Comparison of ENCODE assay signal across 11 mouse cellular contexts in genomic region chr10:9602845-9603244, GRCm38 (mm10).
DNase-seq lines count a peak whose midpoint lies in the region; ATAC-seq and TF ChIP-seq lines count a peak whose summit lies in the region.
"Had no signal": no experiment of that assay in that cellular context is flagged by ENCODE, and none has a peak within 500 bp of the region (broad histone marks: within the 10 kb centered on the region; RNA-seq: fewer than 3 reads in every experiment).

No protein-coding gene starts in this region.

- 24% methylated on average over 5 of the region's 5 CpGs for WGBS in cerebellum, adult 2 months
- WGBS in heart, embryonic 14.5 days, result 57% methylated on average over 5 of the region's 5 CpGs

- TF ChIP-seq POLR2A in cerebellum, adult 2 months (IDR thresholded peaks at IDR 0.05; ENCODE audit: borderline replicate concordance, insufficient read depth, low read length), result no peak

- peak; percentile 31; the same call in 1 of the 2 replicates for ATAC-seq in heart, embryonic 14.5 days (ENCODE audit: insufficient number of reproducible peaks, insufficient read depth, low FRiP score, low read depth)
- ATAC-seq in megakaryocyte, adult 5-6 weeks (ENCODE audit: poor library complexity, severe bottlenecking), result no peak

- no peaks in the 10 kb centered on the region for H3K4me1 ChIP-seq in cerebellum, adult 2 months (ENCODE audit: control insufficient read depth, insufficient read depth, low read length)
- no peaks in the 10 kb centered on the region for H3K4me1 ChIP-seq in heart, embryonic 14.5 days (ENCODE audit: control insufficient read depth in 2 of 2, insufficient read depth in 2 of 2, low read length in 2 of 2)
- H3K4me1 ChIP-seq: embryonic facial prominence, embryonic 15.5 days; neural tube, embryonic 12.5 days had no signal

- H3K9me3 ChIP-seq in heart, embryonic 14.5 days (ENCODE audit: control insufficient read depth, low read length), result no peaks in the 10 kb centered on the region
- H3K9me3 ChIP-seq: embryonic facial prominence, embryonic 15.5 days; heart, embryonic 13.5 days; neural tube, embryonic 12.5 days had no signal

- H3K4me2 ChIP-seq in heart, embryonic 14.5 days (ENCODE audit: low read length), result no peak overlapping the region
- H3K4me2 ChIP-seq: embryonic facial prominence, embryonic 15.5 days; heart, embryonic 13.5 days; neural tube, embryonic 12.5 days had no signal

- H3K36me3 ChIP-seq in heart, embryonic 14.5 days (ENCODE audit: control insufficient read depth, insufficient read depth, low read length), result no peaks in the 10 kb centered on the region
- H3K36me3 ChIP-seq: embryonic facial prominence, embryonic 15.5 days; heart, embryonic 13.5 days; neural tube, embryonic 12.5 days had no signal

- H3K9ac ChIP-seq in heart, embryonic 14.5 days (ENCODE audit: low read length), result no peak overlapping the region
- H3K9ac ChIP-seq: embryonic facial prominence, embryonic 15.5 days; heart, embryonic 13.5 days; neural tube, embryonic 12.5 days had no signal

- TF ChIP-seq CTCF in cerebellum, adult 2 months (IDR thresholded peaks at IDR 0.05; ENCODE audit: borderline replicate concordance, insufficient read depth, low read depth, low read length), result no peak

- H3K27ac ChIP-seq in cerebellum, adult 2 months (ENCODE audit: insufficient read depth, low read length), result no peak overlapping the region
- no peak overlapping the region for H3K27ac ChIP-seq in heart, embryonic 14.5 days (replicated peaks in 1 of 2; ENCODE audit: control insufficient read depth in 1 of 2, insufficient read depth in 1 of 2, low read depth in 2 of 2, low read length in 2 of 2)
- H3K27ac ChIP-seq: embryonic facial prominence, embryonic 15.5 days; heart, embryonic 13.5 days; neural tube, embryonic 12.5 days had no signal

- DNase-seq in cerebellum, postnatal 25 days, result peak; percentile 8 to 23
- no peak for DNase-seq in cerebellum, adult 2 months
- peak; percentile 20 for DNase-seq in Muller cell, postnatal 12 days (ENCODE audit: inconsistent ontology term)
- peak; percentile 52 for DNase-seq in lung, postnatal 14 days
- DNase-seq in frontal cortex, postnatal 14 days (ENCODE audit: low spot score in 2 of 2), result no peak
- DNase-seq in adrenal gland, adult (ENCODE audit: inconsistent age in 2 of 2, low spot score in 1 of 2), result no peak

- H3K27me3 ChIP-seq in cerebellum, adult 2 months (ENCODE audit: control insufficient read depth, insufficient read depth, low read length), result no peaks in the 10 kb centered on the region; the same call in 1 of the 2 replicates
- no peaks in the 10 kb centered on the region for H3K27me3 ChIP-seq in heart, embryonic 14.5 days (ENCODE audit: control insufficient read depth, insufficient read depth, low read length)
- H3K27me3 ChIP-seq: embryonic facial prominence, embryonic 15.5 days; heart, embryonic 13.5 days; neural tube, embryonic 12.5 days had no signal

- no peak overlapping the region for H3K4me3 ChIP-seq in cerebellum, adult 2 months (replicated peaks; ENCODE audit: insufficient read depth, low read depth, low read length)
- H3K4me3 ChIP-seq in heart, embryonic 14.5 days (ENCODE audit: control insufficient read depth in 1 of 2, insufficient read depth in 1 of 2, low read depth in 1 of 2, low read length in 2 of 2), result no peak overlapping the region
- H3K4me3 ChIP-seq: embryonic facial prominence, embryonic 15.5 days; heart, embryonic 13.5 days; neural tube, embryonic 12.5 days had no signal

Comparison
In these comparisons a context has a peak if more than half of its experiments do, and no peak if none do; other contexts are left out.
1. DNase-seq: peak in cerebellum, postnatal 25 days (2 of 2), Muller cell, postnatal 12 days (single experiment) and lung, postnatal 14 days (single experiment); none in cerebellum, adult 2 months (0 of 2), frontal cortex, postnatal 14 days (0 of 2) and adrenal gland, adult (0 of 2).